Mouse (Mus musculus) right cerebral cortex, adult 2 months (tissue): Measurements from ENCODE around the gene Preb.

Experiments used
- DNase-seq, 2 experiments: peaks; one replicate each; pipeline ENCODE4 v3.0.0; 2021 to 2022; ENCODE audit warnings: low spot score in 2 of 2

The Preb gene

DNA sequence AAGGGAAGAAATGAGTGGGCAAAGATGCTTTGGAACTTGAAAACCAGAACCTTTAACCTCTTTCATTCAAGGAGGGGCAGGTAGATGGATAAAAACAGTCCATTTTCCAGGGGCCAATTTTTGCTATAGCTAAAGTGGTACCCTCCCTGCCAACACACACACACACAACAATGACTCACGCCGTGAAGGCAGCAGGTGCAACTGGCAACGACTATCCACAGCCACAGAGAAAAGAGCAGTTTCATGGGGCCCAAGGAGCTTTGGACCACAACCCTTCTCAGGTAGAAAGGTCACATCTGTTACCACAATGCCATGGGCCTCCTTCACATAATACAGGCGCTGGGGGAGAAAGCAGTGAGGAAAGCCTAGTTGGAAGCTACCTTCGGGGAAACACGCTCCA is 4.4 kb downstream of the Preb start:
- no peak for DNase-seq

DNA sequence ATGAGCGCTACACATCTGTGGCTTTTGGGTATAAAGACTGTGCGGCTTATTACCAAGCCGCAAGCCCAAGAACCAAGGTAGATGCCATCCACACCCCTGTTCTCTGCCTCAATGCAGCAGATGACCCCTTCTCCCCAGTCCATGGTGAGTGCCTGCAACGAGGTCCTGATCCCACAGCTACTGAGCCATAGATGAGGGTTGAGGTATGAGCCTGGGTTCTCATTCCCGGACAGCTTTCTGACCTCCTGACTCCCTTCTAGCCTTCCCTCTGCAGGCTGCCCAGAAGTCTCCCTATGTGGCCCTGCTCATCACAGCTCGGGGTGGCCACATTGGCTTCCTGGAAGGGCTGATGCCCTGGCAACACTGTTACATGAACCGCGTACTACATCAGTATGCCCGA is 5.6 kb downstream of the Preb start:
- no peak for DNase-seq

- DNase-seq: no peak
Observed at GRCm38 (mm10) chr5:30954065-30954464, 6.1 kb downstream of the Preb start.

GRCm38 (mm10) chr5:30952551-30952950 is 7.6 kb downstream of the Preb start:
- DNase-seq: no peak

GRCm38 (mm10) chr5:30951706-30952105 is 8.5 kb downstream of the Preb start:
- no peak for DNase-seq

DNA sequence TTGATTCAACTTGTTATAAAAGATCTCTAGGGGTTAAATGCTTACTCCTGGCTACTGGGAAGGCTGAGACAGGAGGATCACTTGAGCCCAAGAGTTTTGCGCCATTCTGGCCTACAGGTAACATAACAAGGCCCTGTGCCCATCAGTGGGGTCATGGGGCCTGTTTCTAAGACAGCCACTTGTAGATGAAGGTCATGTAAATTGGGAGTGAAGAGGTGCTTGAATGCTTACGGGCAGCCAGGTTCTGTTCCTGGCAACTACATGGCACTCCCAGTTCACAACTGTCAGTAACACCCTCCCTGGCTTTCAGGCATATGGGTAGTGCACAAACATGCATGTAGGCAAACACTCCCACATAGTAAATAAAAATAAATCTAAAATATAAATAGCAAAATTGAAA is 9.2 kb downstream of the Preb start:
- no peak for DNase-seq

DNA sequence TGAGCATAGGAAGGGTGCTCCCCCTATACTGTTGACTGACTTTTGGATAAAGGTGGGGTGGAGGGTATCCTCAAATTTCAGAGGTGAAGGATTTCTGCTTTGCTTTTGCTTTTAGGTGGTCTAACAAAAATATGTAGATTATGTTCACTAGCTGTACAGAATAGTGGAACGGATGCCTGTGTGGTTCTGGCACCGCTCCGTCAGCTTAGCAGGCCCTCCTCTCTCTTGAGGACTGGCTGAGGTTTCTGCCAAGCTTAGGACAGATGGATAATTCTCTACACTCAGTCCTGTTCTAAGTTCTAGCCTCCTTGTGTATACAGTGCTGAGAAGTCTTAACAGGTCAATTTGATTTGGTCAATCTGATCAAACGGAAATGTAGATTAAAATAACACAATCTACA is 9.7 kb downstream of the Preb start:
- no peak for DNase-seq

- DNase-seq: peak; percentile 91 to 92
Observed at GRCm38 (mm10) chr5:30949654-30950326, 10.4 kb downstream of the Preb start.

DNA sequence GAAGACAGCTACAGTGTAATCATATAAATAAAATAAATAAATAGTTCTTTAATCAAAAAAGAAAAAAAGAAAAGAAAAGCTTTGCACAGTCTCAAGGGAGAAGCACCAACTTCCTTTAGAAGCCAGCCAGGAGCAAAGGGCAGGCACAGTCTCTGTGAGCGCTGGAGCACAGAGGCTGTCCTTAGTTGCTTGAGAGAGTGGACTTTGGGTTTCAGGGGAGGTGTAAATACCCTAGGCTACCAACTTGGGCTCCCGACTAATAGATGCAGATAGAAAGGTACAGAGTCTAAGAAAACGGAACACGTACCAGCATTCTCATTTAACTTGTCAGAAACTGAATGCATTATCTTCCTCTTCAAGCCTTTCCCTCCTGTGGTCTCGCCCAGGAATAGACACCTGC is 11.5 kb downstream of the Preb start:
- no peak for DNase-seq

DNA sequence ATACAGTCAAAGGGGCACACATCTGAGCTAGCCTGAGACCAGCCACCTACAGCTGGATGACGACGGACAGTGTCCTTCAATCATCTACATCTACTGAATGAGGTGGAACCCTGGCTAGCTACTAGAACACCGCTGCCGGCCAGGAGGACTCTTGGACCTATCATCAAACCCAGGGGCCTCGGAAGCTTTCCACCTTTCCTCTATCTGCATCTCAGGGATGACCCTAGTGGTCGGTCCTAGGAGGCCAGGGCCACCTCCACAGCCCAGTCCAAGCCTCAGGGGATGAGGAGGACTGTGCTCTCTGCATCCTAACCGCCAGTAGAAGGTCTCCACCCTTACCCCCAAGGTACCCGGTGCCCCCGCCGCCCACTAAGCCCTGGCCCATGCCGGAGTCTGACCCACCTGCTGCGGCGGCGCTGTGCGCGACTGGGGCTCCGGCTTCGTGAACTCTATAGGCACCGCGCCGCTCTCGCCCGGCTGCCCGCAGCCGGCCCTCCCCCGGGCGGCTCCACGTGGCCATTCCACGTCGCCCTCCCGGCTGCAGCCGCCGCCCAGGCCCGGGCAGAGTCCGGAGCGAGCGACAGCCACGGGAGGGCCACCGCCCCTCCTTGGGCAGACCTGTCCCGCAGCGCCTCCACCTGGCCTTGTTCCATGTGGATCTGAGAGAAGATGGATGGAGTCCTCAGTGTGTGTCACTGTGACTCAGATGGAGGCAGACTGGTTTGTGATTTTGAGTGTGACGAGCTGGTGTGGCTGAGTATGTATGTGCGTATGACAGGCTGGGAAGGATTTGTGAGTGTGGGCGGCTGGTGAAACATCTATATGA is 15.0 kb downstream of the Preb start, which contains the start of gene Cgref1:
TSS of gene Cgref1 (minus strand) at position 636 of the 826 bp plus-strand sequence.
- DNase-seq: peak; percentile 81 to 84

DNA sequence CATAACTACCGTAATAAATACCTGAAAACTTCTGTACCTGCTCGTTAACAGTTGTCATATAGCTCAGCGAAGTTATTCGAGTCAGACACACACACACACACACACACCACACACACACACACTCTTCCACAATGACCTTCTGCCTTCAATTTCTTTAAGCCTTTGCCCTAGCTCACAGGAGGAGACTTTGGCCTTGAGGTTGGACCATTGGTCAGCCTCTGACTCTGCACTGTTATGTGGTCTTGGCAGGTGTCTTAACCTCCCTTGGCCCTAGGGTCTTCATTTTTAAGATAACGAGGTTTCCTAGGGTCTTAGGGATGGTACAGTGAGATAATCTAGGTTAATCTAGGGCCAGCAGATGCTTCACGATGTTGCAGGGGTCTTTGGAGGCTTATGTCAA is 15.8 kb downstream of the Preb start:
- no peak for DNase-seq

DNA sequence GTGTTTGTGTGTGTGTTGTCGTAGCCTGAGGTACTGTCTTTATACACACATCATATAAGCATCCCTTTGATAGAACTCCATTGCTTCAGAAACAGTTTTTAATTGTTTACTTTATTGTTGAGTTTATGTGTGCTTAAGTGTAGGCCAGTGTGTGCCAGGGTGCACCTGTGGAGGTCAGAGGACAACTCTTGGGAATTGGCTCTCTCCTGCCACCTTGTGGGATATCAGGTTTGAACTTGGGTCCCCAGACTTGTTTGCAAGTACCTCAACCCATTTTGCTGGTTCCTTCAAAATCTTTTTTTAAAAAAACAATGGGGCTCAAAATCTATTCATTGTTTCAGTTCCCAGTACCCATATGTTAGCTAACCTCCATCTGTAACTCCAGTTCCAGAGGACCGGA is 17.2 kb downstream of the Preb start:
- no peak for DNase-seq

DNA sequence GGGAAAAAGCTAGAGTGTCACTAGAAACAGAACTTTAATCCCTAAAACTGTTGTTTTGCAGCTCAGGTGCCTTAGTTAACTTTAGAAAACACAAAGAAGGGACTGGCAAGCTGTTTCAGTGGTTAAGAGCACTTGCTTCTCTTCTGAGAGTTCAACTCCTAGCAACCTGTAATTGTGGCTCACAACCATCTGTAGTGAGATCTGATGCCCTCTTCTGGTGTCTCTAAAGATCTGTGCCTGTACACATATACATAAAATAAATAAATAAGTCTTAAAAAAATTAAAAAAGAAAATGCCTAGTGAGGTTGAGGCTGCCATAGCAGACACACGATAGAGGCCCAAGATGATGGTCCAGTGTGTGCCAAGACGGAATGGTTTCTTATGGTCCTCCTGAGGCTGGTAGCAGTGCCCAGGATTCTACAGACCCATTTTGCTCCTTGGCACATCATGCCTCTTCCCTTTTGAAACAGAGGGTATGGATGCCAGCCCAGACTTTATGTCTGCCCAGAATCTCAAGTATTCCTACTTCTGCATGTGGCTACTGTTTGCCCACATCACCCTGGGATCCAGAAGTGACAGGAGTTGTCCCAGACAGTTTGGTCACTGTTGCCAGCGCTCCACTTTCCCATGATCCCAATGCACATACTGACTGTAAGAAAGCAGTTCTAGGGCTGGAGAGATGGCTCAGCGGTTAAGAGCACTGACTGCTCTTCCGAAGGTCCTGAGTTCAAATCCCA is 25.3 kb downstream of the Preb start:
- DNase-seq: no peak

DNA sequence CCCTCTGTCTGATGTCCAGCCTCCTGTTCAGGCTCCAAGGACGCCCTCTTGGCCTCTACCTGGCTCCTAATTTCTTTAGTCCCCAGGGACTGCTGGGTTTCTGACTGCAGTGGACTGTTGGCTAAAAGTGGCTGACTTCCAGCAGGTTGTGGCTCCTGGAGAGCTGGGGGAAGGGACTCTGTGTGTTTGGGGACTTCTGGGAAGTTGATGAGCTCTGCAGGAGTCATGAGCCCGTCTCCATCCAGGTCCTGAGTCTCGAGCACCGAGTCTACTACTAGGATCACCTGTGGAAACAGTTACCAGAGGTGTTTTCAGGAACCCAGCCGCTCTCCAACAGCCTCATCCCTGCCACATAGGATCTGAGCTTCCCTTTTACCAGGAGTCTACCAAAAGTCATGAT is 26.5 kb downstream of the Preb start:
- DNase-seq: no peak

DNA sequence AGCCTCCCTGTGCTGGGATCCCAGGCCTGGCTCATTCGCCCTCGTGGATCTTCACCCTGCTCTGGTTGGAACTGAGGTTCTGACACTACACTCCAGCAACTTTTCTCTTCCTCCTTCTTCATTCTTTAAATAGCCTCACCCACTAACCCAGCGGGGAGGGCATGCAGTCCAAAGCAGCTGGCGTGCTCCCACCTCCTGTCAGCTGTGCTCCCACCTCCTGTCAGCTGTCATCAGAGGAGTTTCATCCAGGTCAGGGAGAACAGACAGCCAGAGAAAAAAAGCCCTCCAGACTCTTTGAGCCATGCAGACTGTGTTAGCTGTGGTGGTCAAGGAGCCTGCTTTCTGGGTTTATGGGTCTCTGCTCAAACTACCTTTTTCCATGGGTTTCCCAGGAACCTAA is 28.8 kb downstream of the Preb start:
- no peak for DNase-seq

- DNase-seq: no peak
Observed at GRCm38 (mm10) chr5:30930846-30931245, 29.3 kb downstream of the Preb start.

GRCm38 (mm10) chr5:30930121-30930520 is 30.0 kb downstream of the Preb start:
- DNase-seq: peak; percentile 85

DNA sequence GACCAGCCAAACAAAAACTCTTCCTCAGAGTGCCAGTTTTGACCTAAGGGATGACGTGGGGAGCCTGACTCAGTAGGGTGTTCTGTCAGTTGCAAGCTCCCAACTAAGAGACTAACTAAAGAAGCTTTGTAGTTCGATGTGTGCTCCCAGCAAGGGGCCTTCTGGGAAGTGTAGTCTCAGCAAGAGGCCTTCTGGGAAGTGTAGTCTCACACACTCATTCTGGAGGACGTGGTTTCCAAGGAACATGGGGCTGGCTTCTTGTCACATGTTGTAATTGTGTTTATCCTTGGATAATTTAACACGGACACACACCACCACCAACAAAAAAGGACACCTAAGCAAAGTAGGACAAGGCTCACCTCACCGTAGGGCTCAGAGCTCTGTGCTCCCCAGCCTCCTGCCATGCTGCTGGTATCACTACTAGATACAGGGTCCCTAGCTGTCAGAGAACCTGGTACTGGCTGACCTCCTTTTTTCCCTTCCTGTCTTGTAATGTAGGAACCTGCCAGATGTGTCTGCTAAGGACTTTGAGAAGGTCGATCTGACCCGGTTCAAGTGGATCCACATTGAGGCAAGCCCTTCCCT is 32.1 kb downstream of the Preb start:
- peak; percentile 56 to 64 for DNase-seq

- no peak for DNase-seq
Observed at GRCm38 (mm10) chr5:30926073-30926472, 34.1 kb downstream of the Preb start.

DNA sequence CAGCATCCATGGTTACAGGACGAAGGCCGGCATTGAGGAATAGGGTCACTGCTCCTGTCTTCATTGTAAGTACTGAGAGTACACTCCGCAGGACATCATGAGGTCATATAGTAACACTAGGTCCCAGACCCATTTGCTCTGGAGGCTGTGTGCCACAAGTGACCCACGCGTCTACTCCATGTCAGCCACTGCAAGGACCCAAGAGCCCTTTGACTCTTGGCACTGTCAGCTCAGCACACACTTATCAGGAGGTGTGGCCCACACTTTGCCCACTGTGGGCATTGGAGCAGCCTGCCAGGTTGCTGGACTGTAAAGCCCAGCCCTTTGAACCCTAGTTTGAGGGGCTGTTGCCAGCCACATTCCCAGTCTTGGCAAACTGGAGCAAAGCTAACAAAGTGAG is 34.9 kb downstream of the Preb start:
- no peak for DNase-seq

GRCm38 (mm10) chr5:30924614-30925013 is 35.5 kb downstream of the Preb start:
- no peak for DNase-seq

DNA sequence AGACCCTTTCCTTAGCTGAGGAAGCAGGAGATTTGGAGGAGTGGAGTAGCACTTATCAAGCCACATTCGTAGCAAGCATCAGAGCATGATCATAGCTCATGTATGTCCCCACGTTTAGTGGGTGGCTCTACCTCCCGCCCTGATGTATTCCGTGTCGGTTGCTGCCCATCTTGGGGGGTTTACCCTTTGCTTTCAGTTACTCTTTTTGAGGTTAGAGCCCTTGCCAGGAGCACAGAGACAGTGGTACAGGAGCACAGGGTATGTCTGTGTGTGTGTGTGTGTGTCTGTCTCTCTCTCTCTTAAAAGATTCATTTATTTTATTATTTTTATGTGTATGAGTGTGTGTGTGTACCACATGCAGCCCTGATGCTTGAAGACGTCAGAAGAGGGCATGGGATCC is 37.0 kb downstream of the Preb start:
- no peak for DNase-seq
